Mouse (Mus musculus) cerebellum, postnatal 25 days (tissue): Measurements from ENCODE around the gene Gpr19.

Experiments
- DNase-seq, 2 experiments: peaks; one replicate each; pipeline ENCODE4 v3.0.0; 2021; ENCODE audit warnings: mixed read lengths in 2 of 2

The Gpr19 gene

GRCm38 (mm10) chr6:134922511-134923195 lies 24.3 kb upstream of the Gpr19 start:
- no peak for DNase-seq

DNA sequence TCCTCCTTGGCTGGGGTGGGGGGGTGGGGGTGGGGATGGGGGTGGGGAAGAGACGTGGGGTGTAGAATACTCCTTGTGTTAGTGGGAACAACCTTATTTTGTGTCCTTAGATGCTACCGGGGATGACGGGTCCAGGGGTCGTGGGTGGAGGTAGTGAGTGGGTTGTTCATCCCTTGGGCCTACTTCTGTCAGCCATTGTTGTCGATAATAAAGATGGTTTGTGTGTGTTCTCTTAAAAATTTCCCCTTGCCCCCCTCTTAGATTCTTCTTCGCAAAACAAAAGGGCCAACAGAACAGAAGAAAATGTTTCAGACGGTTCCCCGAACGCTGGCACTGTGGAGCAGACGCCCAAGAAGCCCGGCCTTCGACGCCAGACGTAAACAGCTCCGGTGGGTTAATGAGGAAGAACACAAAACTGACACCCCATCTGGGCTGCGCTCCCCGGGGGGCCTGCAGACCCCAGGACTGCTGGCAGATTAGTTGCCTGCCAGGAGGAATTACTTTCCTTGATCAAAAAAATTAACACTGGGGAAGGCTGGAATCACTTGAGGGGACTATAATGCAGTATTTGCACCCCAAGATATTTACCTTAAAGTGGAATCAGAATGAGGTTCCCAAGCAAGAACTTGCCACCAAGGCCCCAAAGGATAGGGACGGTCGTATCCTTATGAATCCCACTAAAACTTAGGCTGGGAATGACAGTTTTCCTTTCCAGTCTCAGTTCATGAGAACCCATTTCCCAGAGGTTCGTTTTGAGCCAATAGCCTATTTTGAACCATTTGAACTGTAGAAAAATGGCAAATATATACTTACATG lies 23.5 kb upstream of the Gpr19 start:
- DNase-seq: peak; percentile 45 to 53

- peak; percentile 87 to 88 for DNase-seq
These were observed 22.8 kb upstream of the Gpr19 start for GRCm38 (mm10) chr6:134921014-134921694.

- DNase-seq: peak; percentile 93 to 96
These were observed 22.0 kb upstream of the Gpr19 start, which contains the start of gene Cdkn1b for GRCm38 (mm10) chr6:134920190-134921013. Gene Cdkn1b, plus strand, starts transcription at chr6:134920401.

DNA sequence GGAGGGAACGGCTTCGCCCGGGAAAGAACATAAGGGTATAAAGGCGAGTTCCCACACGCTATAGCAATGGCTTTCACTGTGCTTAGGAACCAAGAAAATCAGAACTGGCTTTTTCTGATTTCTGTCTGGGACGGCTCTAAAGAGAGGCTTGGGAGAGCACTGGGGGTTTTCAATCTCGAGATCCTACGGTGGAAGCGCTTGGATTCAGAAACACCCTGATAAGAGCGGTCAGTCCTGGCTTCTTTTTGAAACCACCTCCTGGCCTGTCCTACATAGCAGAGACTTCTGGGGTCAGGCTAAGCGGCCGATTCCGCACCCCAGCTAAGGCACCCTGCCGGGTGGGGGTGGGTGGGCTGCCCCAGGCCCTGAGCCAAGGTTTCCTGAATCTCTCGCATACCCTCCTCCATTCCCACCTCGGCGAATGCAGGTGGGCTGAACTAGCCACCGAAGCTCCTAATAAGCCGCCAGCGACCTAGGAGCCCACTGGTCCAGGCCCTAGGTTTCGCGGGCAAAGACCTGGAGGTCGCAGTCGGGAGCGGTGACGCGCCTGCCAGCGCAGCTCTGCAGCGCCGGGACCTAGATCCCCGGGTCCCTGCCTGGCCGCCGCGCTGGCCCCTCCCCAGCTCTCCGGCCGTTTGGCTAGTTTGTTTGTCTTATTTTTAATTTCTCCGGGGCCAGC lies 21.3 kb upstream of the Gpr19 start:
- no peak for DNase-seq

- DNase-seq: no peak
These were observed 20.4 kb upstream of the Gpr19 start for GRCm38 (mm10) chr6:134918769-134919168.

DNA sequence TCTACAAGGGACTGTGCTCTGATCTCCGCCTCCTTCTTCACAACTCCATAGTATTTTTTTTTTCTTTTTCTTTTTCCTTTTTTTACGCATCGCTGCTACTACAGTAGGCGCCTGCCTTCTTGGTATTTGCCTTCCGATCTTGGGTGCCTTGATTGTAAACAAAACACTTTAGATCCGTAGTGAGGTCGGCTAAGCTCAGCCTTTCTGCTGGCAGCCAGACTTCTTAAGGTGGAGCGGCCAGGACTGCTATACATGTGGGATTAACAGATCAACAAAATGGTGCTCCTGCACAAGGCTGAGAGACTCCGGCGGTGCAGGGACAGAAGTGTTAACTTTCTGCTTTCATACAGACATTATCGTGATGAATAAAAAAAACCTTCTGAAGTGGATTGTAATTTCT lies 18.7 kb upstream of the Gpr19 start:
- peak; percentile 61 to 70 for DNase-seq

DNA sequence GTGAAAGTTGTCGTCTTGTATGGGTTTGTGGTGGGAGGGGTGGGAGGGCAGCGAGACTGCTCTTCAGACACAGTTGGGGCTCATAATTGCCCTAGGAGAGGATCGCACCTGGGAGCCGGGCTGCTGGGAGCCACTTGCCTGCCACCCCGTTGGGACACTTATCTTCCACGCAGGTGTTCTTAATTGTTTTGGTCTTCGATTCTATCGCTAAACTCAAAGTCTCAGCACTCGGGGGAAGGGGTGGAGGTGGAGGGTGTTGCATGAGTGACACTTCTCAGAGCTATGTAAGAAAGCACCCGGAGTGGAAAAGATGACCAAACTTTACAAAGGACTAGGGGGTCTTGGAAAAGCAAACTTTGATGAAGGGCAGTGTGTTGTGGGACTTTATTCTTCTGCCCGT lies 18.3 kb upstream of the Gpr19 start:
- no peak for DNase-seq

DNA sequence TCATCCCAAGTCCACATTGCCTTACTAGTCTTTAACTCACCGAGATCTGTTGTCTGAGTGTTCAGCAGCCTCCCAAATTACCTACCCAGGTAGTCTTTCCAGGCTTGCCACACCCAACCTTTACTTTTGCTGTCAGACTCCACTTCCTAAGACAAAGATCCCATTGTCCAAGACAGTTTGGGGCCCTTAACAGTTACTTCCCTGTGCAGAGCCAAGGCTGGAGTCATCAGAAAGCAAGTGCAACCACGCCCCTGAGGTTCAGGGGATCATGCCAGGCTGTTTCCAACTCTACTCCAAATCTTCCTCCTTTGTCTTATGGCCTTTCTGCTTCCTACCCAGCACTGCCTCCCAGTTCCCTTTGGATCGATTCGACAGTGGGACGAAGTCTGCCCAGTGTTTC lies 16.1 kb upstream of the Gpr19 start:
- no peak for DNase-seq

DNA sequence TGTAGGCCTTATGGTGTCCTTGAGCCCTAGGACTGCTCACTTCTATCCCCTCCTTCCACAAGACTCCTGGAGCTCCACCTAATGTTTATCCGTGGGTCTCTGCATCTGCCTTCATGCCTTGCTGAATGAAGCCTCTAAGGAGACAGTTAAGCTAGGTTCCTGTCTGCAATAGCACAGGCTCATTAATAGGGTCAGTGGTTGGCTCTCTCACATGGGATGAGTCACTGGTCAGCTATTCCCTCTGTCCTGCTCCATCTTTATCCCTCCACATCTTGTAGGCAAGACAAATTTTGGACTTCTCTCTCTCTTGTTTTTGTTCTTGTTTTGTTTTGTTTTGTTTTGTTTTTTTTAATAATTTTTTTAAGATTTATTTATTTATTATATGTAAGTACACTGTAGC lies 7.4 kb upstream of the Gpr19 start:
- DNase-seq: no peak

DNA sequence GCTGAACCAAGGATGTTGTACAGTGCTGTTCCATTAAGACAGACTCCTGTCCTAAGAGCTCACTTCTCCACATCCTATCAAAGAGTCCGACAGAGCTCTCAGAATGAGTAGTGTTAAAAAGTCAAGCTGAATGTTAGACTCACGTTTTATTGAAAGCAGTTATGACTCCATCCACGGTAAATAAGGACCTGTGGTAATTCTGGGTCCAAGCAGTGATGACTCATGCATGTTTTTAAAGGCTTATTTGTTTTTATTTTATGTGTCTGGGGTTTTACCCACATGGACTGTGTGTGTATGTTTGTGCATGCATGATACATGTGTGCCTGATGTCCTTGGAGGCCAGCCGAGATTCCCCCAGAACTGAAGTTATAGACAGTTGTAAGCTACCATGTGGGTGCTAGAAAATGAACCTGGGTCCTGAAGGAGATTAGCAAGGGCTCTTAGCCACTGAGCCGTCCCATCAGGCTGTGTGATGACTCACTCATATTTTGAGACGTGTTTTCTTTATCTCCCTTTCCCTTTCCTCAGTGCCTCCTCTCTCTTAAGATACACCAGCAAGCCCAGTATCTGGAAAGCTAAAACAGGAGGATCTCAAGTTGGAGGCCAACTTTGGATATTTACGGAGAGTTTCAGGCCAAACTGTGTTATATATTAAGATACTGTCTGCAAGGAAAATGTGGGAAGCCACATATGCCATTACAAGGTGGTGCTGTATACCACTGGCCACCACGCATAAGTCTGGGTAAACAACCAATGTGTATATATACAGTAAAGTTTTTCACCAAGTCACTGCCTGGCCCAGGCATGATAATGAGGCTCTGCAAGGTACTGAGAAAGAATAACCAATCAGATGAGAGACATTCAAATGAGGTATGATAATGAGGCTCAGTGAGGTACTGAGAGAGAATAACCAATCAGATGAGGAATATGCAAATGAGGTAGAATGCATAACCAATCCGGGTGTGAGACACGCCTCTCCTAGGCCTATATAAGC lies 5.8 kb upstream of the Gpr19 start:
- DNase-seq: no peak

DNA sequence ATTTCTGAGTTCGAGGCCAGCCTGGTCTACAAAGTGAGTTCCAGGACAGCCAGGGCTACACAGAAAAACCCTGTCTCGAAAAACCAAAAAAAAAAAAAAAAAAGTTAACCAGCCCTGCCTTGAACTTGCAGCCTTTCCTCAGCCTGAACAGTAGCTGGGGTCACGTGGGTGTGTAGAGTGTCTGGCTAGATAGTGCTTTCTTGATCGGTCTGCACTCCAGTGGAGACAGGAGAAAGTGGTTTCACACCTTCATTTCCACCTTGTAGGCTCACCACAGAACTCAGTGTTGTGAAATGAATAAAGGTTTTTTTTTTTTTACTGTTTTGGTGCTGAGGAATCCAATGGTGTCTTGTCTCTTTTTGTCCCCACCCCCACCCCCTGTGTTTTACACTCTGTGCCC lies 5.0 kb upstream of the Gpr19 start:
- no peak for DNase-seq

DNA sequence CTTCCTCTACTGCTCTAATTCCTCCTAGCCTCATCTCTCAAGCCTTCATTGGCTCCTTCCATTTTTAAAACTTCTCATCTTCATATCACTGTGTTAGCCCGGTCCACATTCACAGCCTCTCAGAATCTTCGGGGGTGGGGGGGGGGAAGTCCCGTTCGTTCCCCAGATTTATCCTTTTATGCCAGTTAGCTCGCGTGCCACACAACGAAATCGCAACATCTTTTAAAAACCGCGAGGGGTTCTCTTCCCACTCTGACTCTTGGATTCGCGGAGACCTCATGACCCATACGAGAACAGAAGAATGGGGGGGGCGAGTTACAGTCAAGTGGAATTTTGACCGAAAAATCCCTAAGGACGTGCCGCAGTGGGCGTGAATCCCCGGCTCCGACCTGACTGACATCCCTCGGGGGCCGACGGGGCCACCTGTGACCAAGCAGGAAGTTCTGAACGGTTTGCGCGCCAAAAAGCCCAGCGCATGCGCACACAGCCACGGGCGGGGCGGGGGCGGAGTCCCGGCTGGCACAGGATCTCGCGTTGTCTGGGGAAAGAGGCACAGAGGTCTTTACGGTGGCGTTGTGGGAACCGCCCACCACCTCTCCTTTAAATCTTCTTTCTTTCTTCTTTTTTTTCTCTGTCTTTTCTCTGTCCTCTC lies 809 bp downstream of the Gpr19 start:
- DNase-seq: peak; percentile 98

- DNase-seq: no peak
These were observed 1.6 kb downstream of the Gpr19 start for GRCm38 (mm10) chr6:134896570-134897436.

DNA sequence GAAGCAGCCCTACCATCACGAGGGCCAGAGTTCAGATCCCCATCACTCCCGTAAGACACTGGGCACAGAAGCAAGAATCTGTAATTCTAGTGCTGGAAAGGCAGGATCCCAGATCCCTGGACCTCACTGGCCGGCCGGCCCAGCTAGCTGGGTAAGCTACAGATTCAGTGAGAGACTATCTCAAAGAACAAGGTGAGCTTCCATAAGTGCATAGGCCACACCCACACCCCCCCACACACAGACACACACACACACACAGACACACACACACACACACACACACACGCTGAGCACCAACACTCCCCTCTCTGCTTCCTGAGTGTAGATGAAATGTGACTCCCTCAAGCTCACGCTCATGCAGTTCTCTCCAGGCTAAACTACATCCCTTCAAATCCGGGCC lies 7.9 kb downstream of the Gpr19 start:
- no peak for DNase-seq

DNA sequence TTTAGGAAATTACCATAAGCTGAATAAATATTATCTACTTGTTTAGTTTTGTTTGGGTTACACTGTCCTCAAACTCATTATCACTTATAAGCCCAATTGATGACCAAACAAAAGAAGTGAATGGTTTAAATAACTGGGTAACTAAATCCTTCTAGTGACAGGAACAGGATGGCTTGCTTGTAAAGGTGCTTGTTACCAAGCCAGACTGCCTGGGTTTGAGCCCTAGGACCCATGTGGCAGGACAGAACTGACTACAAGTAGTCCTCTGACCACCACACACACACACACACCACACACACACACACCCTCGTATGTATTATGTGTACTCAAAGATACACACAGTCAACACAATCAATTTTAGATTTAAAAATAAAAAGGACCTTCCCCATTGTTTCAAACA lies 8.6 kb downstream of the Gpr19 start:
- no peak for DNase-seq

- peak; percentile 36 to 48 for DNase-seq
These were observed 9.8 kb downstream of the Gpr19 start for GRCm38 (mm10) chr6:134888563-134889017.

DNA sequence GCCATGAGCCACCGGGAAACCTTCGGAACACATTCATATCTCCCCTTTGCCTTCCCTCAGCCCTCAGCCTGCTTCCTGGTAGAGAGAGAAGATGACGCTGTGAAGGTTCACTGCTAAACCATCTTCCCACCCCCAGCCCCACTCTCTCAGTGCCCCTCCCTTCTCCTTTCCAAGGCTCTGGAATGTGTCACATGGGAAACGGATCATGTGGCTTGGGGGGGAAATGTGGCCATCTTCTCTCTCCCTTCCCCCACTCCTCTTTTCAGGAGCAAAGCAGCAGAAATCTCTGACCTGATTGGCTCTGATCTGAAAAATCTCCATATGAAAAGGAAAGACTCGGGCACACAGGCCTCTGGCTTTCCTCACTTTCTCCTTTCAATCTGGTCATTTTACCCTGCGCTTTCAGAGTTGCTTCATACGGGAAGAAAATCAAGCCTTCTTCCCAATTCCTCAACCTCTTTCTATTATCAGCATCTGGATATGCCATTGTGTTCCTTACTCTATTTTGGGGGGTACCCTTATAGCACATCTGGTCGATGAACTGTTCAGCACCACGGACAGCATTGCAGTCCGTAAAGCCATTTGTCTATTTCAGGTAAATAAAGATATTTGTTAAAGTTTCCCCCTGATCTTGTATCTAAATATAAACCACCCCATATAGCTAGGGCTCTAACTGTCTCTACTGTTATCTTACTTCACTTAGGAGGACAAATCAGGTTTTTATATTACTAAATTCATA lies 10.5 kb downstream of the Gpr19 start:
- DNase-seq: peak; percentile 83 to 87
